Mouse (Mus musculus): ENCODE data around the gene Armc2.

- TF ChIP-seq EP300 (IDR thresholded peaks at IDR 0.05; ENCODE audit: low read depth in 1 of 2, low read length in 2 of 2) (no peak), POLR2AphosphoS2 (IDR thresholded peaks at IDR 0.05; ENCODE audit: low read length) (no peak), GATA1 (IDR thresholded peaks at IDR 0.05; ENCODE audit: low read depth, low read length) (no peak), HCFC1 (IDR thresholded peaks at IDR 0.05; ENCODE audit: low read depth, low read length) (no peak), RCOR1 (IDR thresholded peaks at IDR 0.05; ENCODE audit: low read depth, low read length) (no peak), MYC (IDR thresholded peaks at IDR 0.05; ENCODE audit: low read depth, low read length) (no peak), BHLHE40 (IDR thresholded peaks at IDR 0.05; ENCODE audit: borderline replicate concordance, low read depth, low read length) (no peak), E2F4 (IDR thresholded peaks at IDR 0.05; ENCODE audit: borderline replicate concordance, low read depth, low read length) (no peak), ZMIZ1 (IDR thresholded peaks at IDR 0.05; ENCODE audit: low read depth, low read length) (no peak), CTCF (IDR thresholded peaks at IDR 0.05 in 2 of 3, conservative IDR thresholded peaks at IDR 0.05 in 1 of 3; ENCODE audit: control insufficient read depth in 1 of 3, insufficient read depth in 1 of 3, low read depth in 2 of 3, low read length in 3 of 3, poor library complexity in 1 of 3, severe bottlenecking in 1 of 3) (no peak), USF1 (IDR thresholded peaks at IDR 0.05; ENCODE audit: low read depth, low read length) (no peak), USF2 (IDR thresholded peaks at IDR 0.05; ENCODE audit: borderline replicate concordance in 1 of 2, insufficient read depth in 1 of 2, low read depth in 1 of 2, low read length in 2 of 2) (no peak), NELFE (IDR thresholded peaks at IDR 0.05; ENCODE audit: low read depth, low read length) (no peak), SMC3 (IDR thresholded peaks at IDR 0.05; ENCODE audit: low read depth, low read length) (no peak)
Observed at GRCm38 (mm10) chr10:41907950-41908349, 110.3 kb downstream of the Armc2 start.

Measured in MEL (cell line).